In genomic region chr15:96642436-96643405, GRCm38 (mm10) we compare ENCODE assay signal across 7 mouse cellular contexts. TPM values are rescaled to one million over a fixed set of nuclear protein-coding genes. Genes with fewer than 3 reads are reported as not detected.
A peak's percentile ranks its signal among the peaks of the same experiment; 100 is the strongest.
DNase-seq lines count a peak whose midpoint lies in the region; ATAC-seq lines count a peak whose summit lies in the region.

Gene Slc38a1 (minus strand): TSS chr15:96642913.

- H3K27ac ChIP-seq in forebrain, embryonic 16.5 days (ENCODE audit: low read length): peak within 1 kb of the TSS; percentile 100
- H3K27ac ChIP-seq in hindbrain, embryonic 13.5 days: peak within 1 kb of the TSS; percentile 100

- peak; percentile 80 for ATAC-seq in forebrain, embryonic 16.5 days
- ATAC-seq in hindbrain, embryonic 13.5 days (ENCODE audit: low FRiP score): peak; percentile 82
- ATAC-seq in megakaryocyte-erythroid progenitor cell, adult 5-6 weeks (replicated peaks; ENCODE audit: low FRiP score, low TSS enrichment, poor library complexity, severe bottlenecking): peak; percentile 55

- H3K4me2 ChIP-seq in forebrain, embryonic 16.5 days (ENCODE audit: low read length): peak within 1 kb of the TSS; percentile 78
- peak within 1 kb of the TSS; percentile 71 for H3K4me2 ChIP-seq in hindbrain, embryonic 13.5 days

- peak within 1 kb of the TSS; percentile 82 for H3K4me3 ChIP-seq in forebrain, embryonic 16.5 days (replicated peaks; ENCODE audit: low read length)
- H3K4me3 ChIP-seq in hindbrain, embryonic 13.5 days: peak within 1 kb of the TSS; percentile 87

- intact Hi-C loops in left cerebral cortex, postnatal 25 days (cut with DNase I): loop anchor here (5.0 kb wide), 1 partner anchor 180 kb away; the partner anchor contains the start of gene Scaf11

- H3K4me1 ChIP-seq in forebrain, embryonic 16.5 days (replicated peaks; ENCODE audit: control insufficient read depth, insufficient read depth, low read length): peaks cover 31% of the 10 kb centered on the region
- H3K4me1 ChIP-seq in hindbrain, embryonic 13.5 days (replicated peaks): peaks cover 32% of the 10 kb centered on the region

- H3K27me3 ChIP-seq in forebrain, embryonic 16.5 days (replicated peaks; ENCODE audit: control insufficient read depth, insufficient read depth, low read length): no peaks in the 10 kb centered on the region
- no peaks in the 10 kb centered on the region for H3K27me3 ChIP-seq in hindbrain, embryonic 13.5 days

- no peaks in the 10 kb centered on the region for H3K9me3 ChIP-seq in forebrain, embryonic 16.5 days (ENCODE audit: control insufficient read depth, low read length)
- no peaks in the 10 kb centered on the region for H3K9me3 ChIP-seq in hindbrain, embryonic 13.5 days

- DNase-seq in ZHBTc4 (ENCODE audit: low read depth, low spot score): peak; percentile 80
- peak; percentile 53 for DNase-seq in cerebellum, adult 11 months
- peak; percentile 59 for DNase-seq in left cerebral cortex, postnatal 25 days (ENCODE audit: low spot score in 2 of 2)
- peak; percentile 24 to 49 for DNase-seq in right cerebral cortex, postnatal 36 days (ENCODE audit: low spot score in 2 of 2)

- H3K9ac ChIP-seq in forebrain, embryonic 16.5 days (replicated peaks; ENCODE audit: low read depth, low read length): peak within 1 kb of the TSS; percentile 100
- peak within 1 kb of the TSS; percentile 100 for H3K9ac ChIP-seq in hindbrain, embryonic 13.5 days

- WGBS in forebrain, embryonic 16.5 days: under 1% methylated on average over 62 of the region's 70 CpGs
- WGBS in hindbrain, embryonic 13.5 days: under 1% methylated on average over 57 of the region's 70 CpGs

- H3K36me3 ChIP-seq in forebrain, embryonic 16.5 days (ENCODE audit: control insufficient read depth, insufficient read depth): no peaks in the 10 kb centered on the region
- H3K36me3 ChIP-seq in hindbrain, embryonic 13.5 days: peaks cover 3% of the 10 kb centered on the region; the same call in 1 of the 2 replicates

RNA-seq across cellular contexts. Expression of gene Slc38a1, which starts in this region (rescaled TPM):
- polyA plus RNA-seq in forebrain, embryonic 16.5 days (2015; fragmentation: Nextera tagmentation; extraction: Ambion mirVana): 154 and 158 TPM in 2 replicates
- polyA plus RNA-seq in hindbrain, embryonic 13.5 days (2015; fragmentation: Nextera tagmentation; extraction: Ambion mirVana): 154 and 158 TPM in 2 replicates
- total RNA-seq in left cerebral cortex, postnatal 25 days (2021): 100 to 1,000 TPM in 1 of 2 experiments, 10 to 100 TPM in 1; 98.2 to 103 TPM
- total RNA-seq in megakaryocyte-erythroid progenitor cell, adult 5-6 weeks (2014; fragmentation: Nextera tagmentation): 63.5 and 84.0 TPM in 2 replicates
- 51.3 and 52.2 TPM in 2 replicates for total RNA-seq in megakaryocyte-erythroid progenitor cell, adult 5-6 weeks (2017)

Comparison
In these comparisons a context has a peak if more than half of its experiments do, and no peak if none do; other contexts are left out.
1. Peak in every context shown above with its lines: DNase-seq, ATAC-seq, H3K4me3 ChIP-seq and H3K27ac ChIP-seq.